Mouse (Mus musculus) urinary bladder, postnatal 36 days (tissue): ENCODE measurements around the gene Hfe.
A peak's percentile ranks its signal among the peaks of the same experiment; 100 is the strongest.
"Not testable (repeated sequence)": the region's sequence is repeated elsewhere in the genome, so short reads cannot be mapped to it uniquely, and the experiment has no call there.

Experiments used
- DNase-seq, 2 experiments: peaks; one replicate each; pipeline ENCODE4 v3.0.0; 2022; ENCODE audit warnings: low spot score in 2 of 2, mixed read lengths in 1 of 2

Hfe gene

DNA sequence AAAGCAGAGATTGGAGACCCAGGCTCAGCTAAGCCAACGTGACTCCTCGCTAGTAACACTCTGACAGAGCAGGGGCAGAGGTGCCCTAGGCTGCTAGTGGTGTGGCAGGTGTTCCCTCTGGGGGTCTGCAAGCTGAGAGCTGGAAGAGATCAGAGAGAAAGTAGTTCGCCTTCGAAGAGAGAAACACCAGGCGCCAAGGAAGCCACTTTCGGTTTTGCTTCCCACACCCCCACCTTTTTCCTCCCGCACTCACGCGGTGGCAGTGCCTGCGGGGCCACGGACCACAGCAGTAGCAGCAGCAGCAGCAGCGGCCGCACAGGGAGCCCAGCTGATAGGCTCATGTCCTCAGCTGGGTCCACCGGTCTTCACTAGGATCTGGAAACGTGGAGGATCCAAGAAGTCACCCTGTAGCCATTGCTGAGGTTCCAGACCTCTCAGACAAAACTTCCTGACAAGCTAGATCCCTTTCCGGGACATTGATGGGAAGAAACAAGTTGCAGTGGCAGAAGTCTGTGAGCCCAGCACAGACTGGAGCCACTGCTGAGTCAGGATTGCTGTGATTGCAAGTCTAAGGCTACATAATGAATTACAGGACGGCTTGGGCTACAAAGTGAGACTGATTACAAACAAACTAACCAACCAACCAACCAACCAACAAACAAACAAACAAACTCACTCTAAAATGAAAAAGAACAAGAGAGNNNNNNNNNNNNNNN is at the start of gene Hfe:
TSS of gene Hfe (minus strand) at position 481 of the 716 bp plus-strand sequence.
- DNase-seq = peak; percentile 40 to 53

- DNase-seq = no peak
Measured at GRCm38 (mm10) chr13:23759916-23760239, 49.2 kb upstream of the Hfe start.

GRCm38 (mm10) chr13:23759251-23759771 is 48.7 kb upstream of the Hfe start:
- no peak for DNase-seq

GRCm38 (mm10) chr13:23757921-23758320 is 47.3 kb upstream of the Hfe start:
- DNase-seq = no peak

GRCm38 (mm10) chr13:23757211-23757773 is 46.6 kb upstream of the Hfe start:
- DNase-seq = no peak

DNA sequence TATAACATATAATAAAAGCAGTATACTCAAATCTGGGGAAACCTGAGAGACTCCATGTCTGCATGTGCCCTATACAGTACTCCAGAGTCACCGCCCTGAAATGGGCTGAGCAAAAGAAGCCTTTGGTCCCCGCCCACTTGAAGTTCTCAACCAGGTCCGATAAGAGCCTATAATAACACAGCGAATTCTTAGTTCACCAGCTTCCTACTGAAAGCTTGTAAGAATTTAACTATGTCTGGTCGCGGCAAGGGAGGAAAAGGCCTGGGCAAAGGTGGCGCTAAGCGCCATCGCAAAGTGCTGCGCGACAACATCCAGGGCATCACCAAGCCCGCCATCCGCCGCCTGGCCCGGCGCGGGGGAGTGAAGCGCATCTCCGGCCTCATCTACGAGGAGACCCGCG is 46.1 kb upstream of the Hfe start, which contains the start of gene Hist1h4b:
TSS of gene Hist1h4b (plus strand) at position 224 of the 400 bp plus-strand sequence.
- DNase-seq = peak; percentile 90 to 91

GRCm38 (mm10) chr13:23755000-23755399 is 44.3 kb upstream of the Hfe start:
- no peak for DNase-seq

DNA sequence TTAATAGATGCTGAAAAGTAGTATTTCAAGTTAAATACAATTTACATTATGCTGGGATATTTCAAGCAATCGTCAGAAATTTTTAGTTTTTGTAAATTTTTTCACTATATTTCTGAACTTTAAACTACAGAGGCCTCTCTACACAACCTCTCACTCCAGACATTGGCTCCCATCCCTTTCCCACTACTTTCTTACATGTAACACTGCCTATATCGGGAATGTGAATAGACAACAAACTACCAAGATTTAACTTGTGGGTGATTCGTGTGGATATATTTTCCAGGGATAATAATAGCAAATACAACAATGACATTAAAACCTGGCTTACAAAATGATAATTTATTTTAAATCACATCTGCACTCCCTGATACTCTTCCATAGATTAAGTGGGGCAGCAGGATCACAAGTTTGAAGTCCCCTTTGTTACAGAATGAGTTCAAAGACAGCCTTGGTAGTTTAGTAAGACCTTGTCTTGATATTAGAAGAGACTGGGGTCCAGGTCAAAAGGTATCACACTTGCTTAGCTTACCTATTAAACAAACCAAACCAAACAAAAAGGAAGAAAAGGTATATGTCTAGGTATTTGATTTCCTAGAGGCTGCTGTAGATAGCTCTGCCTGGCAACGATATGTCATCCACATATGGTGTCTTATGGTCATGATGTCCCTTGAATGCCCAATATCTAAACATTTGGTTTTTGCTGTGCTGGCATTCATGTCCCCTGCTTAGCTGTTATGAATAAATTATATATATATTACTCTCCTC is 42.8 kb upstream of the Hfe start:
- no peak for DNase-seq

- DNase-seq = no peak
Measured at GRCm38 (mm10) chr13:23752742-23753172, 42.1 kb upstream of the Hfe start.

DNA sequence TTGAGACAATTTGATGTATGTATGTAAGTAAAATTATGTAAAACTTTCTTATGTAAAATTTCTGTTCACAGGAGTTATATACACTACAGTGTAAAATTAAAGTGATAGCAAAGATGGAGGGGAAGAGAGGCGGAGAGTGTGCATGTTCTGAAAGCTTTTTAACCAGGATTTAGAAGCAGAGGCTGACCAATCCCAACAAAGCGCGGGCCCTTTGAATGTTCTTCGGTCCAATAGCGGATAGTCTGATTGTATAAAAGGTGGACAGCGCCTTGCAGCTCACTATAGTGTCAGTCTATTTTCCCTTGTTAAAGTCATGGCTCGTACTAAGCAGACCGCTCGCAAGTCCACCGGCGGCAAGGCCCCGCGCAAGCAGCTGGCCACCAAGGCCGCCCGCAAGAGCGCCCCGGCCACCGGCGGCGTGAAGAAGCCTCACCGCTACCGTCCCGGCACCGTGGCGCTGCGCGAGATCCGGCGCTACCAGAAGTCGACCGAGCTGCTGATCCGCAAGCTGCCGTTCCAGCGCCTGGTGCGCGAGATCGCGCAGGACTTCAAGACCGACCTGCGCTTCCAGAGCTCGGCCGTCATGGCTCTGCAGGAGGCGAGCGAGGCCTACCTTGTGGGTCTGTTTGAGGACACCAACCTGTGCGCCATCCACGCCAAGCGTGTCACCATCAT is 41.5 kb upstream of the Hfe start, which contains the start of gene Hist1h3b:
TSS of gene Hist1h3b (plus strand) at position 201 of the 675 bp plus-strand sequence.
- peak; percentile 80 to 84 for DNase-seq

GRCm38 (mm10) chr13:23751478-23751956 is 40.9 kb upstream of the Hfe start:
- DNase-seq = no peak

DNA sequence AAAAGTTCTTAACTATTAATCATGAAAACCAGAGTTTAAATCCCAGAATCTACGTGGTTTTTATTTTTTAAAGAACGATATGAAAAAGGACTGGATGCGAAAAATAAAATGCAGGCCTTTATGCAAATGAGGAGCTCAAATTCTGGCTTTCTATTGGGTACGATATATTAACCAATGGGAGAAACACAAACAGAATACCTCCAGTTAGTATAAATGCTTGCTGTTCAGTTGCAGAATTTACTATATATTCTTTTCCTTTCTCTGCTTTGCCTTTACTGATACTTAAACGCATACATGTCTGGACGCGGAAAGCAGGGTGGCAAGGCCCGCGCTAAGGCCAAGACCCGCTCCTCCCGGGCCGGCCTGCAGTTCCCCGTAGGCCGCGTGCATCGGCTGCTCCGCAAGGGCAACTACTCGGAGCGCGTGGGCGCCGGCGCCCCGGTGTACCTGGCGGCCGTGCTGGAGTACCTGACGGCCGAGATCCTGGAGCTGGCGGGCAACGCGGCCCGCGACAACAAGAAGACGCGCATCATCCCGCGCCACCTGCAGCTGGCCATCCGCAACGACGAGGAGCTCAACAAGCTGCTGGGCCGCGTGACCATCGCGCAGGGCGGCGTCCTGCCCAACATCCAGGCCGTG is 40.3 kb upstream of the Hfe start, which contains the start of gene Hist1h2ab:
TSS of gene Hist1h2ab (plus strand) at position 288 of the 639 bp plus-strand sequence.
- DNase-seq = not testable (repeated sequence)

DNA sequence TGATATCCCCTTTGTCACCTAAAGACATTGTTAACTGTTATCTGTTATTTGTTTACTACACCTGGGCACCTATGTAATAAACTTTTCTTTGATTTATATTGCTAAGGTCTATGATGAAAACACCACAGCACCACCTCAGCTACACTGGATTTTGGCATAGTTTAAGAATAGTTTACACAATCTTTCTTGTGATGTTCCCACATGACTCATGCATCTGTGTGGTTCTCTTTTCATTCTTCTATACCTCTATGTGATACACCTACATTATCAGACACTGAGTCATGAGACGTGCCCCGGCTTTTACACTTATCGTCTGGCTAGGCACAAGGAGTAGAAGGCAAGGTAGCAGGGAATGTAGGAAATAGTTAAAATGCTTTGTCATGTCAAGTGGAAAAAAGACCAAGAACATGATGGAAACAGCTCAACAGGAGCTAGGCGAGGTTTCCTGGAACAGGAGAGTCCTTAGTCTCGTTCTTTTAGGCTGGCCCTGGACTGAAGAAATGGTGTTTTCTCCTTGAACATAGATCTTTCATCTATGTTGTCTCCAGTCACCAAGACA is 39.0 kb upstream of the Hfe start:
- DNase-seq = no peak

DNA sequence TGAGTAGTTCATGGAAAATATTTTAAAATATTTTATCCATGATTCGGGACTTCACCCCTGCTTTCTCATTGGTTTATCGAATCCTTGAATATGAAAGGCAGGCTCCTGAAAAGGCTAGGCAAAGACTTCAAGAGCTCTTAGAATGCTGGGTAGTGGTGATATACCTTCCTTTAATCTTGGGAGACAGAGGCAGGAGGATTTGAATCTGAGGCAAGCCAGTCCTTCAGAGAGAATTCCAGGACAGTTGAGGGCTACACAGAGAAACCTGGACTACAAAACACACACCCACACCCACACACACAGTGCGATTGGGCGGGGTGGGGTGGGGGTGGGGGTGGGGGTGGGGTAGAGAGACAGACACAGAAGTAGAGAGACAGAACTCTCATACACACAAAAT is 37.2 kb upstream of the Hfe start:
- no peak for DNase-seq

GRCm38 (mm10) chr13:23747081-23747891 is 36.6 kb upstream of the Hfe start:
- no peak for DNase-seq

GRCm38 (mm10) chr13:23746201-23747080 is 35.8 kb upstream of the Hfe start, which contains the start of gene Hist1h2bb:
Gene Hist1h2bb, plus strand, starts transcription at chr13:23746734.
- peak; percentile 61 to 65 for DNase-seq

DNA sequence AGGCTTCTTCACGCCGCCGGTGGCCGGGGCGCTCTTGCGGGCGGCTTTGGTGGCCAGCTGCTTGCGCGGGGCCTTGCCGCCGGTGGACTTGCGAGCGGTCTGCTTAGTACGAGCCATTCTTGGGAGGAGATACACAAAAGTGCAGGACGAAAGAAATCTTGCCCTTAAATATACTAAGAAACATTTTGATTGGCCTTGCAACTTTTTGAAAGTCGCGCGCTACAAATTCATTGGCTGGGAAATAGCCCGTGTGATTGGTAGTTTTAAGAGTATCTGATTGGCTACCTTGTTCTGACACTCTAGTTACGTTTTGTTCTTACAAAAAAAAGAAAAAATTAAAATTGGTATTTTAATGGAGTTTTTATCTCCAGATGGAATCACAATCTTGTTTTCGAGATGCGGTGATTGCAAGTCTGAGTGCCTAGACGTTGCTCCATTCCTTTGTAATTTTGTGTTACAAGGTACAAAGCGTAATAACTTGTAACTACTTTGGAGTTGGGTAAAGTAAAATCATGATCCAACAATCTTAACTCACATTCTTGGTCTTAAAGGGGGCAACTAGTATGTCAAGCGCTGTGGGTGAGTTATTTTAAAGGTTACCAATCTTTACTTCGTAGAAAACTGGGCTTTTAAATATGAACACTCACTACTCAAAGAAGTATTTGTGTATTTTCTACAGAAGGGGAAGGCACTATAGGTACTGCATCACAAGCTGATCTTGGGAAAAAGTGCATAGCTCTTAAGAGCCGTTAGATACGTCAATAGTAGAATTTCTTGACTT is 34.9 kb upstream of the Hfe start, which contains the start of gene Hist1h3c:
TSS of gene Hist1h3c (minus strand) at position 222 of the 781 bp plus-strand sequence.
- peak; percentile 72 to 82 for DNase-seq
